Mouse (Mus musculus) myocyte (in vitro differentiated cells): ENCODE measurements around the gene Frmd4a. TPM values are rescaled to one million over a fixed set of nuclear protein-coding genes. Genes with fewer than 3 reads are reported as not detected.

ENCODE experiments used
- H3K27me3 ChIP-seq: one replicate; pipeline ENCODE4 v1.6.1; 2011; ENCODE audit not compliant: control insufficient read depth, insufficient read depth, insufficient read length
- H3K36me3 ChIP-seq: one replicate; pipeline ENCODE4 v1.6.1; 2011; ENCODE audit not compliant: control insufficient read depth, insufficient read depth
- H3K4me2 ChIP-seq: one replicate; pipeline ENCODE4 v1.6.1; 2011; ENCODE audit warnings: low read depth, control low read depth
- H3K4me3 ChIP-seq: one replicate; pipeline ENCODE4 v1.5.1; 2011; ENCODE audit warnings: mild to moderate bottlenecking, control low read depth, moderate library complexity
- H3K79me2 ChIP-seq: one replicate; pipeline ENCODE4 v1.6.1; 2011; ENCODE audit not compliant: control insufficient read depth, insufficient read depth
- H3ac ChIP-seq: one replicate; pipeline ENCODE4 v1.6.1; 2011; ENCODE audit not compliant: control insufficient read depth, insufficient read length
- CEBPB ChIP-seq: IDR thresholded peaks from 2 replicates; pipeline ENCODE4 v1.6.1; 2011; ENCODE audit warnings: mild to moderate bottlenecking, moderate library complexity; ENCODE audit not compliant: poor library complexity, insufficient read depth, severe bottlenecking
- E2F4 ChIP-seq: IDR thresholded peaks from one replicate; pipeline ENCODE4 v1.6.1; 2011; ENCODE audit warnings: mild to moderate bottlenecking, control low read depth, moderate library complexity; ENCODE audit not compliant: insufficient read depth
- MAX ChIP-seq: IDR thresholded peaks from one replicate; pipeline ENCODE4 v1.6.1; 2011; ENCODE audit warnings: low read depth, mild to moderate bottlenecking, control low read depth
- MYOD1 ChIP-seq, 3 experiments: IDR thresholded peaks; one replicate each; pipeline ENCODE4 v1.6.1; 2011; ENCODE audit warnings: control low read depth in 2 of 3, low read depth in 2 of 3, mild to moderate bottlenecking in 2 of 3, moderate library complexity in 1 of 3; ENCODE audit not compliant: insufficient read length in 2 of 3, control insufficient read depth in 1 of 3
- MYOG ChIP-seq, 3 experiments: IDR thresholded peaks; one replicate each; pipeline ENCODE4 v1.6.1; 2011; ENCODE audit warnings: control low read depth in 2 of 3, low read depth in 2 of 3, mild to moderate bottlenecking in 2 of 3; ENCODE audit not compliant: insufficient read length in 2 of 3, control insufficient read depth in 1 of 3, insufficient read depth in 1 of 3
- POLR2A ChIP-seq: IDR thresholded peaks from one replicate; pipeline ENCODE4 v1.6.1; 2011; ENCODE audit warnings: low read depth, mild to moderate bottlenecking, control low read depth, moderate library complexity; ENCODE audit not compliant: insufficient read length
- POLR2AphosphoS2 ChIP-seq: IDR thresholded peaks from one replicate; pipeline ENCODE4 v1.6.1; 2011; ENCODE audit warnings: low read depth, control low read depth; ENCODE audit not compliant: insufficient read length
- REST ChIP-seq: IDR thresholded peaks from one replicate; pipeline ENCODE4 v1.6.1; 2011; ENCODE audit warnings: mild to moderate bottlenecking, control low read depth, moderate library complexity; ENCODE audit not compliant: insufficient read depth, insufficient read length
- SRF ChIP-seq: IDR thresholded peaks from one replicate; pipeline ENCODE4 v1.6.1; 2011; ENCODE audit warnings: low read depth; ENCODE audit not compliant: control insufficient read depth, insufficient read length
- TCF12 ChIP-seq: IDR thresholded peaks from one replicate; pipeline ENCODE4 v1.6.1; 2011; ENCODE audit warnings: mild to moderate bottlenecking, control low read depth; ENCODE audit not compliant: poor library complexity, insufficient read depth, severe bottlenecking
- TCF3 ChIP-seq: IDR thresholded peaks from one replicate; pipeline ENCODE4 v1.6.1; 2011; ENCODE audit warnings: low read depth, control low read depth; ENCODE audit not compliant: insufficient read length
- USF1 ChIP-seq: IDR thresholded peaks from one replicate; pipeline ENCODE4 v1.6.1; 2011; ENCODE audit warnings: low read depth, mild to moderate bottlenecking, control low read depth, moderate library complexity
- polyA plus RNA-seq: library from polyadenylated mRNA; unstranded; fragments of >200 nt; fragmentation: generic; extraction: Trizol; gene quantifications from one replicate; pipeline ENCODE4 v1.2.1, GENCODE M21; 2012; ENCODE audit warnings: missing spikeins

Gene Frmd4a
- polyA plus RNA-seq, 1 experiment, result 24.7 TPM

DNA sequence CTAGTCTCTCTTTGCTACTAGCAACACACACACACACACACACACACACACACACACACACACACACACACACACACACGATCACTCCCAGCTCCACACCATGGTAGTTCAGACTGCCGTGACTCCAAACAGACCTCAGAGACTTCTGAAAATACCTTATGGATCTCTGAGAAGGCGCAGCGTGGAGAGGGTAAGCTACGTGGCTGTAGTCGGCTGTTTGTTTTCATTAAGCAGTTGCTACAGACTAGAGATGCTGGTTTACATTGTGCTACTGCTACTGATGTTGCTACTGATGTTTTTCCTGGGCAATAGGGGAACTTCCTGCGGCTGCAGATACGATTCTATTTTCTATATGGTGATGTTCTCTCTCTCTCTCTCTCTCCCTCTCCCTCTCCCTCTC lies 283.3 kb downstream of the Frmd4a start:
- peaks cover 53% of the 10 kb centered on the region for H3K79me2 ChIP-seq
- TF ChIP-seq MAX, result no peak
- no peak for TF ChIP-seq POLR2AphosphoS2
- no peak for TF ChIP-seq SRF
- TF ChIP-seq USF1, result no peak
- no peak for TF ChIP-seq REST
- no peak for TF ChIP-seq CEBPB
- TF ChIP-seq TCF3, result no peak
- no peak for TF ChIP-seq E2F4

DNA sequence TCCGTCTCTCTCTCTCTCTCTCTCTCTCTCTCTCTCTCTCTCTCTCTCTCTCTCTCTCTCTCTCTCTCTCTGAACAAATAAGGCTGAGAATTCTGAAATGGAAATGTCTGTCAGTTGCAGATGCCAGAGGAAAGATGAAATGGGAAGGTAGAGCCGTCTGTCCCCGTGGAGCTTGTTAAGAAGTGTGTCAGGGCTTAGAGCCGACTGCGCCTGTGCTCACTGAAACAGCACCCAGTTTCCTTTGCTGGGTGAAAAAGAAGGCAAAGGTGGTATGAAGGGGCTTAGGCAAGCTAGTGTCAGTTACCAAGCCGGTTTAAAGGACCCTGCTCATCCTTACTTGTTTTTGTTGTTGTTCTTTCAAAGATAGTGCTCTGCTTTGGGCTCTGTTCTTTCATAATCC lies 283.7 kb downstream of the Frmd4a start:
- H3ac ChIP-seq, result peak overlapping the region; percentile 5
- H3K79me2 ChIP-seq, result peaks cover 57% of the 10 kb centered on the region
- TF ChIP-seq POLR2A (peak; percentile 31), E2F4 (no peak)
- H3K27me3 ChIP-seq, result no peaks in the 10 kb centered on the region
- no peaks in the 10 kb centered on the region for H3K36me3 ChIP-seq
- peak overlapping the region; percentile 64 for H3K4me3 ChIP-seq
- H3K4me2 ChIP-seq, result peak overlapping the region; percentile 91

More for the DNA sequence above, 283.3 kb downstream of the Frmd4a start:
- peak overlapping the region; percentile 91 for H3K4me2 ChIP-seq
- H3K4me3 ChIP-seq, result peak overlapping the region; percentile 64
- no peaks in the 10 kb centered on the region for H3K36me3 ChIP-seq
- no peaks in the 10 kb centered on the region for H3K27me3 ChIP-seq
- peak overlapping the region; percentile 5 for H3ac ChIP-seq

DNA sequence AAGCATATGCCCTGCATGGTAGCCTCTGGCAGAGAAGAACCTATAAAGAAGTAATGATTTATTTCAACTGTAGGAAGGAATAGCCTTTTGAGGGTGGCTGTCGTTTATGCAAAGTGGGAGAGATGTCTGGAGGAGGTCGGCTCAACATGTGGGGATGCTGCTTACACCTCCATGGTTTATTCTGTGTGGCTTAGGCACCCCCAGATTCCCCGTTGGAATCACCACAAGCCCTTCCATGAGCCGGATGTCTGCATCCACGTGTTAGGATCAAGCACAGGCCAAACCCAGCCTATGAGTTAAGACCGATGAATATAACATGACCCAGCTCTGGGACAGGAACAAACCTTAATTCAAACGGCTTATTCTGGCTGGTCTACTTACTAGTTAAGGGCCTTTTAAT lies 284.2 kb downstream of the Frmd4a start:
- no peaks in the 10 kb centered on the region for H3K27me3 ChIP-seq
- peak; percentile 49 for TF ChIP-seq MAX
- TF ChIP-seq REST, result no peak
- TF ChIP-seq POLR2AphosphoS2, result no peak
- TF ChIP-seq USF1, result no peak
- TF ChIP-seq SRF, result no peak
- TF ChIP-seq MYOG (IDR thresholded peaks at IDR 0.05; ENCODE audit: control insufficient read depth in 1 of 3, insufficient read depth in 1 of 3, insufficient read length in 2 of 3, low read depth in 2 of 3), result no peak
- TF ChIP-seq CEBPB, result no peak
- no peaks in the 10 kb centered on the region for H3K36me3 ChIP-seq
- H3K4me2 ChIP-seq, result peak overlapping the region; percentile 91
- H3K4me3 ChIP-seq, result peak overlapping the region; percentile 64
- peaks cover 61% of the 10 kb centered on the region for H3K79me2 ChIP-seq
- no peak overlapping the region for H3ac ChIP-seq

DNA sequence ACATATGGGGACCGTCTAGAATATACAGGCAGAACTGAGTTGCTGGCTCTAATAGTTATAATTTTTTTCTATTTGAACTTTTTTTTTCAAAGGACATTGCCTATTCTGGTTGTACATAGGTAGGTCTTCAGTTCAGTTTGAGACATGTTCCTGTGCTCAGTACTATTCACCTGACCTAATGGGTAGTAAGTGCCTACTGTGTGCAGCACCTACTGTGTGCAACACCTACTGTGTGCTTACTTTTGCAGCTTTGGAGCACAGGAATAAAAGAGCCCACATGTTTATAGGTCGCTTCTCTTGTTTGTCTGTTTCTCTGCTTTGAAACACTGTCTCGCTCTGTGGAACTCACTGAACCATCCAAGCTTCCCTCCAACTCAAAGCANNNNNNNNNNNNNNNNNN lies 284.6 kb downstream of the Frmd4a start:
- Histone ChIP-seq H3ac (no peak overlapping the region), H3K4me3 (peak overlapping the region; percentile 64), H3K27me3 (no peaks in the 10 kb centered on the region), H3K79me2 (peaks cover 65% of the 10 kb centered on the region), H3K4me2 (peak overlapping the region; percentile 91), H3K36me3 (no peaks in the 10 kb centered on the region)
- no peak for TF ChIP-seq E2F4
- TF ChIP-seq MYOG (IDR thresholded peaks at IDR 0.05; ENCODE audit: control insufficient read depth in 1 of 3, insufficient read depth in 1 of 3, insufficient read length in 2 of 3, low read depth in 2 of 3), result no peak
- no peak for TF ChIP-seq REST
- TF ChIP-seq TCF12, result no peak
- no peak for TF ChIP-seq POLR2AphosphoS2
- TF ChIP-seq CEBPB, result no peak
- TF ChIP-seq USF1, result no peak
- TF ChIP-seq MAX, result no peak
- no peak for TF ChIP-seq TCF3
- TF ChIP-seq POLR2A, result no peak
- no peak for TF ChIP-seq SRF
- no peak for TF ChIP-seq MYOD1 (IDR thresholded peaks at IDR 0.05; ENCODE audit: control insufficient read depth in 1 of 3, insufficient read length in 2 of 3, low read depth in 2 of 3)

- no peak overlapping the region for H3K4me3 ChIP-seq
- no peaks in the 10 kb centered on the region for H3K27me3 ChIP-seq
- no peak overlapping the region for H3ac ChIP-seq
- H3K36me3 ChIP-seq, result peaks cover 8% of the 10 kb centered on the region
- no peak overlapping the region for H3K4me2 ChIP-seq
- no peak for TF ChIP-seq POLR2A
- no peak for TF ChIP-seq SRF
- no peak for TF ChIP-seq TCF3
- TF ChIP-seq MYOG (IDR thresholded peaks at IDR 0.05; ENCODE audit: control insufficient read depth in 1 of 3, insufficient read depth in 1 of 3, insufficient read length in 2 of 3, low read depth in 2 of 3), result no peak
- TF ChIP-seq E2F4, result no peak
- TF ChIP-seq REST, result no peak
- TF ChIP-seq TCF12, result no peak
- TF ChIP-seq MYOD1 (IDR thresholded peaks at IDR 0.05; ENCODE audit: control insufficient read depth in 1 of 3, insufficient read length in 2 of 3, low read depth in 2 of 3), result no peak
- no peak for TF ChIP-seq MAX
- no peak for TF ChIP-seq USF1
- no peak for TF ChIP-seq POLR2AphosphoS2
- no peak for TF ChIP-seq CEBPB
- peaks cover 89% of the 10 kb centered on the region for H3K79me2 ChIP-seq
Measured at GRCm38 (mm10) chr2:4307076-4307475, 289.6 kb downstream of the Frmd4a start.
